Mouse (Mus musculus): ENCODE results near the gene Rpl19. TPM values are rescaled to one million over a fixed set of nuclear protein-coding genes. Genes with fewer than 3 reads are reported as not detected.
A peak's percentile ranks its signal among the peaks of the same experiment; 100 is the strongest.

The Rpl19 gene
- total RNA-seq, 4 experiments from 2014 or later = 894 to 1,148 (median 997) TPM

DNA sequence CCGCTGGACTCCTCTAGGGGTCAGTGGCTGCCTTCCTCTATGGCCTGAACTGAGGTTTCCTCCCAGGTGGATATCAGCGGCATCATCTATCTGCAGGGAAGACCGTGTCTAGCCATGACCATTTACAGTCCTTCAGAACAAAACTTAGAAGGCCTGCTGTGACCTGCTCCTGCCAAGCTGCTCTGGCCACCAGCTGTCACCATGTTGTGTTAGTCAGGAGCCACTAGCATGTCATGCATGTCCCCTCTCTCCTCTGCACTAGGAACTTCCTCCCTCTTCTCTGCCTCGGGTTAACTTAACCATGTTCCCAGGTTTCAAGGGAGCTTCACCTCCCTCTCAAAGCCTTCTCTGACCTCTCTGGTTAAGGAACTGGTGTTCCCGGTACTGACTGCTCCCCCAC lies 26.8 kb upstream of the Rpl19 start:
- no peak for DNase-seq

DNA sequence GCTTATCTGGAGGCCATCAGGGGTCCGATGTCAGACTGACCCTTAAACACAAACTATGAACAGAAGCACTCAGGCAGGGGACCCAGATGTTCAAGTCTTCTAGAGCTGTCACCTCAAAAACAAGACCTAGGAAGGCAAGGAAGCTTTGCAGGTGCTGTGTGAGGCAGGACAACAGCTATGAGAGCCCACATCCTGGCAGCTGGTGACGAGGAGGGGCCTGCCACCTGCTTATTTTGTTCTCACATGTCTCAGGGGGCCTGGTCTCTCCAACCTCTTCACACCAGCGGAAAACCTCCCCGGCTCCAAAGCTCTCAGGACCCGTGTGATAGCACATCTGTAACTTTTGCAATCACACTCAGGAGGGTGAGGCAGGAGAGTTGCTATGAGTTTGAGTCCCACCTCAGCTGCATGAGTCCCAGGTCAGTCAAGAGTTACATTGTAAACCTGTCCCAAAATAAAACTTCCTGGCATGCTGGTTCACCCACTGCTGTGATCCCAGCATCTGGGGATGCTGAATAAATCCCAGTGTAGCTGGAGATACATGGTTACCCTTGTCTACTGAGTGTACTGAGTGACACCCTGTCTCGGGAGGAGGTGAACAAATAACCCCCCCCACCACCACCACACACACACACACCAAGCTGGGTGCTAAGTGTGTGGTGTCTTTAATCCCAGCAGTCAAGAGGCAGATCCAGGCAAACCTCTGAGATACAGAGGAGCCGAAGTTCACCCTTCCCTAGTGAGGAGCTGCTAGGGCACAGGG lies 26.0 kb upstream of the Rpl19 start:
- no peak for DNase-seq

DNA sequence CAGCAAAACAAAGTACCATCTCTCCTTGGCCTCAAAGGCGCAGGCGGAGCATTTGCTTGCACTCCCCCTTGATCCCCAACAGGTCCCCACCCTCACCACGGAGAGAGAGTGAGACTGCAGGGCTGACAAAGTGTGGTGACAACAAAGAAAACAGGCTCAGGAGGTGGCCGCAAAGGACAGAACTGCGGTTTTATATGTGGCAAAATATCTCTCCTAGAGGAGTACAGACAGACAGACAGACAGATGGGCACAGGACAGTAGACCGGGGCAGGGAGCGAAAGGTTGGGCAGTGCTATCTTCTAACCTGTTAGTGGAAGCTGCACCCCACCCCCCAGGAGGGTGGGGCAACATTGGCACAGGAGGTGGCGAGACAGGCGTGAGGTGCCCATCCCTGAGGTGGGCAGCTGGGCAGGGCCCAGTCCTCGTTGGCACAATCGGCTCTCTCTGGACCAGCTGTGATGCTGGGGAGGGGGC lies 25.1 kb upstream of the Rpl19 start:
- no peak for DNase-seq

DNA sequence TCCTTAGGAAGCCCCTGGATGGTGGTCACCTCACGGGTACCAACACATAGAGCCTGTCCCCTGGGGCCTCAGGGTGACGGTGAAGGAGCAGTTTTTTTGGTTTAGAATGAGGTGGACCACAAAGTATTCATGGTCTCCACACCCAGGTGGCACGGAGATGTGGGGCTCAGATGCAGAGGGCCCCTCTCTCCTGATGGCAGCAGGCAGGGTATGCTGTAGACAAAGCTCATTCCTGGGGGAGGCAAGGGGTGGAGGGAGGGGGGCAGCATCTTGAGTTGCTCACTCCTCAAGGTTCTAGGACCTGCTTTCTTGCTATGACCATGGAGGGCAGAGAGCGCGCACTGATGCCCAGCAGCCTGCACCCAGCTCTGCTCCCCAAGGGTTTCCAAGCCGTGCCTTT lies 24.5 kb upstream of the Rpl19 start:
- no peak for DNase-seq

DNA sequence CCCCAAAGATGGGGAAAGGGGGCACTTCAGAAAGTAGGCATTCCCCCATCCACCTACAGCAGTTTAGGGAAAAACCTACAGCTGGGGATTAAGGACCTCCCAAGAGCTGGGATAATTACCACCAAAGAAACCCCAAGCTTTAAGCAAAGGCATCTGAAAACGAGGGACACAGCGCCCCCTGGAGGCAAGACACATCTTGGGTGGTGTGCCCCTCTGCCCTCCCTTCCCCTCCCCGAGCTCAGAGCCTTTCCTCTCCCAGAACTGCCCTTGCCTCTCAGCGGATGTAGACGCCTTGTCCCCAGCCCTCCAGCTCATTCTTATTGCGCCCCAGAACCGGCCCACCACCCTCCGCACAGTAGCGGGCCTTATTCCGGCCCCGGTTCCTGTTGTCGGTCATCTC lies 23.9 kb upstream of the Rpl19 start:
- peak; percentile 52 for DNase-seq

DNA sequence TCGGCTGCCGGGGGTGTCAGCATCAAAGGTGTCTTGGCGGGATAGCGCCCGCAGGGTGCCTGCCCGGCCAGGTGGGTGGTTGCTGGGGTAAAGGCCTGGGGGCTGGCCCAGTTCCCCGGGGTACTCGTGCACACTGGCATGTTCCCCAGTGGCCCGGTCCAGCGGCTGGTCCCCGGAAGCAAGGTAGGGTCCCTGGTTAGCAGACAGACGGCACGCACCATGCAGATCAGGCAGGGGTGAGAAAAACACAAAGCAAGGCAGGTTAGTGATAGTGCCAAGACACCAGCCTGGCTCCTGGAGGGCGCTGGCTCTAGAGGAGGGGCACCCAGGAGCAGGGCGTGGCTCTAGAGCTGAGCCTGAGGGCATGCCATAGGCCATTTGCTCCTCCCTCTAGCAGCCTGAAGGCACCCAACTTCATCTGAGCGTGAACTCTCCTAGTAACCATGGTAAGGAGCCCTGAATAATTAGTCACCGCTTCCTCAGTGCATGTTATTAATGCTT lies 23.3 kb upstream of the Rpl19 start:
- DNase-seq = no peak

DNA sequence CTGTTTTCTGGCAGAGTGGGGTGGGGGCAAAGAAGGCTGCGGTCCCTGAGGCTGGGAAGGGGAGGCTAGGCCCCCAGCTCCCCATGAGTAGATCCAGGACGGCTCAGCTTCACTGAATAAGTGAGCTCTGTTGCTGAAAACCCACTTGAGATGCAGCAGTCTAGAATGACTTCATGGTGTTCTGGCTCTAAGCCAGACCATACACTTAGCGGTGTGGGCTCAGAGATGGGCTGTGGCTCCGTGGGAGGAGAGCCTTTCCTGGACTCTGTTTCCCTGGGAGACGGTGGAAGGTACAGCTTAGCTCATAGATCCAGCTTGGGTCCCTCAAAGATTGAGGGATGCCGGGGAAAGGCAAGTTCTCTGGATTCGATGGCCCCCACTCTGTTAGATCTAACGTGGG lies 22.3 kb upstream of the Rpl19 start:
- DNase-seq = no peak

DNA sequence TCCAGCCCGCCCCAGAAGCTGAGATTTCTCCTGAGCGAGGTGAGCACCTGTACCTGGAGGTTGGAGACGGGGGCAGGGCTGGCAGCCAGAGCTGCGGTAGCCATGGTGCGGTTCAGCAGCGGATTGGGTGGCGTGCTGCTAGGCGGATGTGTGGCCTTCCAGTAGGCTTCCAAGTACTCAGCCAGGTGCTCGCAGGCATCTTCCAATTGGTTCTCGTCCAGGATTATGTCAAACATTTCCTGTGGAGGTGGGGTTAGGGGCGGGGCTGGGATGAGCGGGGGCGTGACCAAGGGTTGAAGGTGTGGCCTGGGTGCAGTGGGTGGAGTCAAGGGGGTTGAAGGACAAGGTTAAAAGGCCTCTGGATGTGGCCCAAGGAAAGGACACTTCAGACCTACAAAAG lies 21.4 kb upstream of the Rpl19 start:
- no peak for DNase-seq

DNA sequence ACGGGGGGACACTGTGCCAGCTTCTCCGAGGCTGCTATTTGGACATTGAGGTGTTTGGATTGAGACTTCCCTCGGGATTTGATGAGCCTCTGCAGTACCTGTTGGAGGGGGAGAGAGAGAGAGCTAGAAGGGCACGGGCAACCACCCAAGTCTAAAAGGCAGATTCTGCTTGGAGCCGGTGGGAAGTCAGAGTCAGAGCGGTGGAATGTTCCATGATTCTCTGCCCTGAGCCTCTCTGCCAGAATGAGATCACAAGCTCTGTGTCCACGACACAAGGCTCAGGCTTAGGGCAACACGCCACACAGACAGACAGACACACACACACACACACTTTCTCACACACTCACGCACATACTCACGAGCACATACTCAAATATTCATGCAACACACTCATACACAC lies 20.8 kb upstream of the Rpl19 start:
- peak; percentile 47 for DNase-seq

DNA sequence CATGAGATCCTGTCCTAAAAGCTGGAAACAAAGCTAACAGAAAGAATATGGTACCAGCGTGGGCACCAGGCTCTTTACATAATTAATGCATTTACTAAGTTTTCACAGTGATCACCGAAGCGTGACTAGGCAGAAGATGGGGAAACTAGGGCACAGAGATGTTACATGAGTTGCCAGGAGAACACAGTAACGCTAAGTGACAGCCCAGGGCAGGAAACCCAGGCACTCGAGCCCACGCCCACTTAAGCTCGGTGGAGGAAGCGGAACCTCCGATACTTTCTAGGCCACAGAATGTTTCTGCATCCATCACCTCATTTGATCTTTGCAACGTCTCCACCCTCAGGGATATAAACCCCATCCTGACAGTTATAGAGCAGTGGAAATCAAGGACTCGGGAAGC lies 18.4 kb upstream of the Rpl19 start:
- DNase-seq = no peak

DNA sequence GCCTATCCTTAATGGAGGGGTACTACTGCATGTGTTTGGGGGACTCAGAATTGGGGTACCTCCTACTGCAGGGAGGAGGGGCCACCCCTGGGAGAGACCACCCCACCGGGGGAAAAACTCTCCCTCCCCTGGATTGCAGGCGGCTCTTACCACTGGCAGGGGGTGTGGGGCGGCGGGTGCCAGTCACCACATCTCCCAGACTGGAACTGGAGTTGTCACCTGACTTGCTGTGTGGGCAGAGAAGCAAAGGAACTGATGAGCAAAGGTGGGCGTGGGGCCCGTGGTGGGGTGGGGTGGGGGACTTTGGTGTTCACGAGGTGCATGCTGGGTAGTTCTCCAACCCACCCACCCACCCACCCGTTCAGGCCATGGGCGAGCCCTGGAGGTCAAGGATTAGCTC lies 14.8 kb upstream of the Rpl19 start:
- no peak for DNase-seq

DNA sequence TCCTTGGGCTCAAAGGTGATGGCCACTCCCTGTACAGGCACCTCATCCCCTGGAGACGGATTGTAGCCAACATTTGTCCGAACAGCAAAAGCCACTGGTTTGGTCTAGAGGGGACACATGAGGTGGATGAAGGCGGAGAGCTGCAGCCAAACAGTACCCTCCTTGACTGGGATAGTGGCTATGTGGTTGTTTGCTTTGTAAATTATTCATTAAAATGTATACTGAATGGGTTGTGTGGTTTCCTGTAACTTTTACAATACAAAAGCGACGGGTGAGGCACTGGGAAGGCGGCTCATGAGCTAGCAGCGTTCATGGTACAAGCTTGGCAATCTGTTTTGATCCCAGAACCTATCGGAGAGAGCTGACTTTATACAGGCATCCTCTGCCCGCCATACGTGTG lies 13.7 kb upstream of the Rpl19 start:
- no peak for DNase-seq

DNA sequence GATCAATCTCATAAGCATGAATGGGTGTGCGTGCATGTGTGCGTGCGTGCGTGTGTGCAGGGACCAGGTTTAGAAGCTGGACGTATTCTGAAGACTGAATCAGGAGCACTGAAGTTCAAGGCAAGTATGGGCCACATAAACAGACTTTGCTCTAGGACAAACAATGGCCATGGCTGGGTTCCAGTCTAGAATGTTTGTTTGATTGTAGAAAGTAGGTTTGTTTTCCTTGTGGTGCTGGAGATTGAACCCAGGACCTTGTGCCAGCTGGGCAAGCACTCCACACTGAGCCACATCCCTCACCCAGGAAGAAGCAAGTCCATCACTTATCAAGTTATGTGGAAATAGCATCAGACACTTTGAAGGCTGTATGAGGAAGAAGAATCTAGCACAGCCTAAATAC lies 10.3 kb upstream of the Rpl19 start:
- no peak for DNase-seq

DNA sequence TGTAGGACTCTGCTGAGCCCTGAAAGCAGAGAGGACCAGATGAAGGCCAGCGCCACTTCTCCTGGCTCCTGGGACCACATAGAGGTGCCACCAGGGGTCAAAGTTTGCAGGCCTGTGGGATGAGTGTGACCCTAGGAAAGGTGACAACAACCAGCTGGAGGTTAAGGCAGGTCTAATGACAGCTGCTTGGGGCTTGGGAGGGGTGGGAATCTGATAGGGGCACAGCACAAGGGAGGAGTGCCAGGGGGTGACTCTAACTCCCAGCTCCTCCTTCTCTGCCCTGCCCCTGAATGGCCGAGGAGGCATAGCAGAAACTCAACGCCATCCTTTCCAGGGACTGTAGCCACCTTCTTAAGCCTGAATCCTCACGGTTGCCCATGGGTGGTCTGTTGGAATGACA lies 9.7 kb upstream of the Rpl19 start:
- DNase-seq = no peak

DNA sequence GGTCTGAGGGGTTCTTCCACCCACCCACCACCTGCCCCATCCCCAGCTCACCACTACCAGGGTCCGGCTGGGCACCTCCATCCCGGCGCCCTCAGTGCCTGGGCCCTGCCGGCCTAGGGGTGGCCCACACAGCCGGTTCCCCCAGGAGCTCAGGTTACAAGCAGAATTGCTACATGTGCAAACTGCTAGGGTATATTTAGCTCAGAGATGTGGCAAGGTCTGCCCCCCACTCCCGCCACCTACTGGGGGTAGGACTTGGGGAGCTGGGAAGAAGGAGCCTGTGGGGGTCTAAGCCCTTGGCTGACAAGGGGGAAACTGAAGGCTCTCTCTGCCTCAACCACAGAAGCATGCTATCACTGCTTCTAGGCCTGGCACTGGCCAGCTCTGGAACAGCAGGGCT lies 8.3 kb upstream of the Rpl19 start:
- no peak for DNase-seq

DNA sequence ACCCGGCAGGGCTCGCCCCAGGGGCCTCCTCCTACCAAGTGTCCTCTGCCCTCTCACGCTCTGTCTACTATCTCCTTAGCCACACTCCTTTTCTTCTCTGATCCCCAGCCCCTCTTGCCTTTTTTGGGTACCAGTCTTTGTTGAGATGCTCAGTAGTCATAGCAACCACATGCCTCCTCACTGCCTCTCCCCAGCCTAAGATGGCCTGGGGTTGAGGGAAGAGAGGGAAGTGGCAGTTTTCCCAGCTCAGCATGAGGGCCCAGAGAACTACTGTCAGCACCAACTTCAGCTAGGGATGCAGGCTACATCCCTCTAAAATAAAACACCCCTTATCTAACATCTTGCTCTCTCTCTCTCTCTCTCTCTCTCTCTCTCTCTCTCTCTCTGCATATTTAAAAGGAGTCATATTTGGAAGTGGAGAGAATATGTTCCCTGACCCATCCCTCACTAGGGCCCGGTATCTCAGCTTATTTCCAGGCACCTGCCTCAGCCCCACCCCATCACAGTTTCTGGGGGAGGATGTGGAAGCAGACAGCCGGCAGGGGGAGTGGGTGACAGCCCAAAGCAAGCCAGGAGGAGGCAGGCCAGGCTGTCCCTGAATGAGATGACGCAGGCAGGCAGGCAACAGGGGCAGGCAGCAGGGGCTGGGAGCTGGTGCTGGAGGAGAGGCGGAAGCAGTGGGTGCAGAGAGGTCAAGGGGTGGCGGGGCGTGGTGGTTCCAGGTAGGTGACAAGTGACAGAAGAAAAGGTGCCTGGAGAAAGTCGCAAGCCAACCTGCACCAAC lies 7.5 kb upstream of the Rpl19 start:
- no peak for DNase-seq

DNA sequence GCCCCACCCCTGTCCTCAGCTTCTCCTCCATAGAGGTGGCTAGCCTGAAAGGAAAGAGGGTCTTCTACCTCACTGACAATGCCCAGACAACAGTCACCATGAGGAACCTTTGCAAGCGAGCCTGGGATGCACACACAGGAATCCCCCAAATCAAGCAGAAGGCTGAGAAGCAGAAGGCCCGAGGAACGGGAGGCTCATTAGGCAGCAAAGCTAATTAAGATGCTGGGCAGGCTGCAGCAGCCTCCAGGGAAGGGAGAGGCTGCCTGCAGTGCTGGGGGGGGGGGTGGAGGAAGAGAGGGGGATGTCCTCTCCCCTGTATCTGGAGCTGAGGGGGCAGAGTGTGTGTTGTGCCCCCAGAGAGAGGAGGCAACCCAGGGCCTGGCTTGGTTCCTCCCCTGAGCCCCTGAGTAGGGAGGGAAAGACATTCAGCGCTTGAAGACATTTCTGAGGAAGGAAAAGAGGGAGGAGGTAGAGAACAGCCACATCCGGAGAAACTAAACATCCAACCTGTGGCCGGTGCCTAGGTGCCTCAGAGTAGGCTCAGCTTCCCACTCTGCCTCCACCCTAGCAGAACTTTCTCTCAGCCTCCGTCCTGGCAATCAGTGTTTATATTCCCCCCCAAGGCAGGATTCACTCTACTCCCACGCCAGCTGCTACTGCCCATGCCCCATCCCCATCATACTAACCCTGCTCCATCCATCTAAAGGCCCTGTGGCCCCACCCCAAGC lies 6.5 kb upstream of the Rpl19 start:
- no peak for DNase-seq

DNA sequence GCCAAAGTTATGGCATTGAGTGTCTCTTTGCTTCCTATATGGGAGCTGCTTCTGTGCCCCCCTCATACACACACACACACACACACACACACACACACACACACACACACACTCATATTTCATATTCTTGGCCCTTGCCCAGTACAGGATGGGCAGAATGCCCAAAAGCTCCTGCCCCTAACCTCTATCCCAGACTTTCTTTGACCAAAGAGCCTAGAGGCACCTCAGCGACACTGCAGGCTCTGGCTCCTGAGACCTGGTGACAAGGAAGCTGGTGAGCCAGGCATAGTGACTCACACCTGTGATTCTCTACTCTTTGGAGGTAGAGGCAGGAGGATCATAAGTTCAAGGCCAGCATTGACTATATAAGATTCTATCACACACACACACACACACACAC lies 5.8 kb upstream of the Rpl19 start:
- no peak for DNase-seq

DNA sequence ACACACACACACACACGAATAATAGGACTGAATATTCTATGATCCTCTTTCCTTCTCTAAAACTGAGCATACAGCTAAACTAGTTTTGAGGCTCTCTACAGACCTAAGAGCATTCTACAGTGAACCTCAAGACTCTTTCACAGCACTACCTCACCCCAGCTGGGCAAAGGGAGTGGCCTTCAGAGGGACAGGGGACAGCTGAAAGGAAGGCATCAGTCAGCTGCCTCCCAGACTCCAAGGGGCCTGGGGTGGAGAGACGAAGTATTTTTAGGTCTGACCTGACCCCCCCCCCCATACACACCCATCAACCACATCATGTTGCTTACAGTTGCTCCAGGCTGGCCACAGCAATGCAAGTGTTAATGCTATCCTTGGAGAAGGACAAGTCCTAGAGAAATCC lies 5.4 kb upstream of the Rpl19 start:
- DNase-seq = no peak

DNA sequence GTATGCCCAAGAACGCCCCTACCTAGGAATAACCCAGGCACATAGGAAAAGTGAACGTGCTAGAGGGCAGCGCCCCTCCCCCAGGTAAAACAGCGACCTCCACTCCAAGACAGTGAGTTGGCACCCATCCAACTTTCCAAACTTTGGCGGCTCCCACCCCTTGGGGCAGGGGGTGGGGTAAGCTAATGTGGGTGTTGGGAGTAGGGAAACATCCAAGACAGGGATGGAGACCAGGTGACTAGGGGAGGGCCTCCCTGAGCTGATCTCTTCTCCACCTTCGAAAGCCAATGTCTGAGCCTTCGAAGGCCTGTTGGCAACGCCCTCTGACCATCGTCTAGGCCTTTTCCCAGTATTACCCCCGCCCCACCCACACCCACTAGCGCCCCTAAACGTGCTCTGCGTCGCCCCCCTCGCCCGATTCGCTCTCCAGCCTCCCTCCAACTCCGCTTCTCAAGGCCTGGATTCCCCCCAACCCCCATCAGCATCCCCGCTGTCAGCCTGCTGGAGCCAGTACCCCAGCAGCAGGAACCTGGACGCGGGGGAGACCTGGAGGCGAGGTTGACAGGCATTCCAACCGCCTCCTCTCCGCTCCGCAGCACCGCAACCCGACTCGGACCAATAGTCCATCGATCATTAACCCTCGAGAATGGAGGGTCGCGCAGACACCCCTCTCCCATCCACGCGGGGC lies 4.8 kb upstream of the Rpl19 start:
- peak; percentile 42 for DNase-seq

DNA sequence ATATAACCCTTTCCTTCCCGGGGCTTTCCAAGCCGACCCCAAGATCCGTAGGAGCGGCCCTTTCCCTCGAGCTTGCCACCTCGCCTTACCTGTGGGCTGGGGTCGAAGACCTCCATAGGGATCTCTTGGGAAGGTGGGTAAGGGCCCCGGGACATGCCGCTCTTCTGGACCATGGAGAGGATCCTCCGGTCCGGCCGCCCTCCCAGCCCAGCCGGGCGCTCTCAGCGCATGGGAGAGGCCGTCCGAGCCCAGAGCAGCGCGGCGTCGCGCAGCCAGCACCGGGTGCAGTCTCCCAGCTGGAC lies 4.3 kb upstream of the Rpl19 start:
- DNase-seq = no peak

DNA sequence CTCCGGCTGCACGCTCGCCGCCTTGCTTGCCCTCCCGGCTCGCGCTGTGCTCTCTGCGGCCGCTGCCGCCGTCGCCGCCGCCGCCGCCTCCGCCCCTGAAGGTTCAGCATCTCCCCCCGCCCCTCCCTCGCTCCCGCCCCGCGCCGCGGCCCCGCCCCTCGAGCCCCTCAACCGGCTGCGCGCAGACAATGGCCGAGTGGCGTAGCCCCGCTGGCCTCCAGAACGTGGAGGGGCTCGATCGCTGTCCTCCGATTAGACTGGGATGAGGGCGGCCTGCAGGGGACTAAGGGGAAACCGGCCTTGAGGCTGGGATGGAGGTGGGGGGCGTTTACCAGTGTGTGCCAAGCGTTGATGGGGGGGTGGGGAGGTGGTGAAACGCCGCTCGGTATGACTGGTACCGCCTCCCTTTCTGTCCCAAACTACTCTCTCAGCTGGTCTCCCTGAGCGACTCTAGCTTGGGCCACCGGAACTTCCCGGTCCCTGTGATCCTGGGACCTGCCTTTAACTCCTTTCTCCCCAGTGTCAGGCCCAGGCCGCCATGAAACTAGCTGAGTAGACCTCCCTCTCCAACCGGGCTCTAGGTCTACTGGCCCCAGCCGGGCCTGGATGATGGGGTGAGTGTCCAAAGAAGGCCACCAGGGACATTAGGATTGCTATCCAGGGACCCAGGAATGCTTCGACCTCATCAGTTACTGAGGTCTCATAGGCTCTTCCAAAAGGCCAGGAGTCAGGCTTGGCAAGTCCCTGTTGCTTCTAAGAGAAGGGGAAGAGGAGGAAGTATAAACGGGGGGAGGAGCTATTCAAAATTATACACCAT lies 3.7 kb upstream of the Rpl19 start, which contains the start of gene Cacnb1:
Cacnb1 (minus strand) TSS at position 480 of the 817 bp plus-strand sequence.
- DNase-seq = peak; percentile 49

All from adrenal gland, adult 8-10 months (tissue).